In the genomic region with DNA sequence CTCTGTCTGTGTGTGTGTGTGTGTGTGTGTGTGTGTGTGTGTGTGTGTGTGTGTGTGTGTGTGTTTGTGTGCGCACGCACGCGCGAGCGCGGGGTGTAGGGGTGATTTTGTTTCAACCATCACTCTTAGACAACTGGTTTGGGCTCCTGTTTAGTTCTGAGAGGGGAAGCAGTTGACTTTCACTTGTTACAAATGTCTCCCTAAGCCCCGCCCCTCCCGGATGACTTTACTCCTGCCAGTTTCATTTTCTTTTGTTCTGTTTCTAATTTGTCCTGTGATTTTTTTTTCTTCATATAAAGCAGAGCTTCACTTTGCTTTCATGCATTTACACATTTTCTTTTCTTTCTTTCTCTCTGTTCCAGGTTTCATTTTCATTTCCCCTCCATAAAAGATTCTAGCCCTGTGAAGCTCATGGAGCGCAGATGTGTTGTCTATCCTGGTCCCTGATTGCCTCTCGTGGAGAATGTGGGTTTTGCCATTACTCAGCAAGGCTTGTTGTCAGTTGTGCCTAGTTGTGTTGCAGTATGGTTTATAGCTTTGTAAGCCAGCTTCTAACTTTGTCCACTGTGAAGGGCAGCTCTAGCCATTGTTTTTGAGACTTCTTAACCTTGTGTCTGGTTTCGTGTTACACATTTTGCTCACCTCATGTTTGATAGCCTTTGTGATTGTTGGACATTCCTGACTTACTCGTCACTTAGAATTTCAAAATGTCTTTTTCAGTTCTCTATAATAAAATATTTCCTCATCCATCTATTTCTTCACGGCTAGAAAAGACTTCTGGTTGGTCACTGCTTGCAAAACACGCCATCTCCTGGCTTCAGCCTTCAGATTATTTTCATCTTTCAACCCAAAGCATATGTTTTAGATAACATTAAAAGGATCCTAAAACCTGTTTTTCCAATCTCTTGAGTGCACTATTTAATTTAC, we compare ENCODE assay signal across 14 mouse cellular contexts.
DNase-seq lines count a peak whose midpoint lies in the region; ATAC-seq and TF ChIP-seq lines count a peak whose summit lies in the region.
"Had no signal": no experiment of that assay in that cellular context is flagged by ENCODE, and none has a peak within 500 bp of the region (broad histone marks: within the 10 kb centered on the region; RNA-seq: fewer than 3 reads in every experiment).

No protein-coding gene starts in this region.

- DNase-seq in heart, adult 11 months: peak; percentile 54
- DNase-seq in heart, adult 8-10 months (ENCODE audit: low spot score): no peak
- DNase-seq in lung, postnatal 10 days: peak; percentile 23
- DNase-seq in lung, adult 2 months: no peak
- DNase-seq: cerebellum, adult 9-10 months; heart, postnatal 10 days; thymus, adult 2 months had no signal

- H3K9ac ChIP-seq in neural tube, embryonic 15.5 days (replicated peaks): no peak overlapping the region
- H3K9ac ChIP-seq: kidney, embryonic 15.5 days; liver, embryonic 14.5 days had no signal

- no peaks in the 10 kb centered on the region for H3K27me3 ChIP-seq in small intestine, adult 2 months (ENCODE audit: control insufficient read depth, insufficient read depth, low read length)
- no peaks in the 10 kb centered on the region for H3K27me3 ChIP-seq in neural tube, embryonic 15.5 days (replicated peaks)
- H3K27me3 ChIP-seq: kidney, embryonic 15.5 days had no signal

- no peaks in the 10 kb centered on the region for H3K9me3 ChIP-seq in neural tube, embryonic 15.5 days (replicated peaks)
- H3K9me3 ChIP-seq: kidney, embryonic 15.5 days had no signal

- ATAC-seq in common myeloid progenitor, adult 5-6 weeks (replicated peaks; ENCODE audit: low read depth, poor library complexity, severe bottlenecking): peak; percentile 81
- no peak for ATAC-seq in neural tube, embryonic 15.5 days (ENCODE audit: low FRiP score)
- ATAC-seq: CD4-positive, CD25-positive, alpha-beta regulatory T cell, adult 4 months; inflammation-experienced regulatory T-cells, adult 6 months had no signal

- no peaks in the 10 kb centered on the region for H3K36me3 ChIP-seq in small intestine, adult 2 months (ENCODE audit: control insufficient read depth, insufficient read depth, low read length)
- H3K36me3 ChIP-seq in neural tube, embryonic 15.5 days: no peaks in the 10 kb centered on the region
- H3K36me3 ChIP-seq: kidney, embryonic 15.5 days had no signal

- TF ChIP-seq CTCF in lung, adult 2 months (IDR thresholded peaks at IDR 0.05; ENCODE audit: insufficient read depth, low read length): no peak
- no peak for TF ChIP-seq CTCF in small intestine, adult 2 months (IDR thresholded peaks at IDR 0.05; ENCODE audit: extremely low read depth, insufficient read length, insufficient replicate concordance, low read depth, low read length)

- no peaks in the 10 kb centered on the region for H3K4me1 ChIP-seq in lung, adult 2 months (ENCODE audit: control insufficient read depth, insufficient read depth, low read length)
- H3K4me1 ChIP-seq in small intestine, adult 2 months (ENCODE audit: control insufficient read depth, insufficient read depth, insufficient read length, low read length): no peaks in the 10 kb centered on the region
- no peaks in the 10 kb centered on the region for H3K4me1 ChIP-seq in neural tube, embryonic 15.5 days
- H3K4me1 ChIP-seq: kidney, embryonic 15.5 days had no signal

- TF ChIP-seq POLR2A in lung, adult 2 months (IDR thresholded peaks at IDR 0.05; ENCODE audit: borderline replicate concordance, extremely low read depth, low read depth, low read length): no peak
- no peak for TF ChIP-seq POLR2A in small intestine, adult 2 months (IDR thresholded peaks at IDR 0.05; ENCODE audit: low read depth, low read length)

- no peak overlapping the region; the same call in 1 of the 2 replicates for H3K27ac ChIP-seq in small intestine, adult 2 months (ENCODE audit: insufficient read depth, low read depth, low read length)
- no peak overlapping the region for H3K27ac ChIP-seq in neural tube, embryonic 15.5 days (replicated peaks)
- H3K27ac ChIP-seq: kidney, embryonic 15.5 days; liver, embryonic 14.5 days had no signal

- no peak overlapping the region for H3K4me2 ChIP-seq in neural tube, embryonic 15.5 days
- H3K4me2 ChIP-seq: kidney, embryonic 15.5 days had no signal

- no peak overlapping the region for H3K4me3 ChIP-seq in lung, adult 2 months (replicated peaks; ENCODE audit: extremely low read depth, low read depth, low read length)
- peak overlapping the region; percentile 7; the same call in 1 of the 2 replicates for H3K4me3 ChIP-seq in small intestine, adult 2 months (ENCODE audit: low read depth, low read length)
- H3K4me3 ChIP-seq in neural tube, embryonic 15.5 days (replicated peaks): no peak overlapping the region
- H3K4me3 ChIP-seq: kidney, embryonic 15.5 days had no signal

- WGBS in lung, adult 2 months: 66% methylated on average over 15 of the region's 15 CpGs
- 58% methylated on average over 15 of the region's 15 CpGs for WGBS in small intestine, adult 2 months
- 87% methylated on average over 13 of the region's 15 CpGs for WGBS in neural tube, embryonic 15.5 days

Comparison
In these comparisons a context has a peak if more than half of its experiments do, and no peak if none do; other contexts are left out.
1. DNase-seq: peak in heart, adult 11 months (single experiment) and lung, postnatal 10 days (single experiment); none in heart, adult 8-10 months (single experiment) and lung, adult 2 months (single experiment).